Mouse (Mus musculus): ENCODE measurements around the gene Notum. TPM values are rescaled to one million over a fixed set of nuclear protein-coding genes. Genes with fewer than 3 reads are reported as not detected.

The Notum gene
- polyA plus RNA-seq, 1 experiment from 2014 or later, result 7.2 TPM

DNA sequence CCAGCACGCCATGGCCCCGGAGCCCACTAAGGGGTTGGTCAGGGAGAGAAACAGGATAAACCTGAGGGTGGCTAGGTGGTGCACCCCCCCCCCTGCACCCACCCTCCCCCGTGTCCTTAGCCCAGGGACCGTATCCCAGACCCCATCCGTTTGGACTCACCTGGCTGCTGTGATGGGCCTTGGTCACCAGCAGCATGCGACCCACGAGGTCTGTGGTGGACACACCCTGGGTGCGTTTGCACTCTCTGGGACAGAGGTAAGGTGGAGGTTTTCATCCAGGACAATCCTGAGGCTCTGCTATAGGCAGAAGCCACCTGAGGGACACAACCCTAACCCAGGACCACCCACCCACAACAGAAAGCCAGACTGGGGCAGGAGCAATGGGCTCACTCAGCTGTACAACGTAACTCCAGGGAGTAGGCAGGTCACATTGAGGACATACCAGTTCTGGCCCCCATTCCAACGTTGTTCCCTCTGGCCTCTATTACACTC is 47.4 kb downstream of the Notum start:
- Histone ChIP-seq H3K4me3 (no peak overlapping the region), H3K4me1 (peaks cover 26% of the 10 kb centered on the region), H3K27me3 (peaks cover 9% of the 10 kb centered on the region), H3K4me2 (no peak overlapping the region), H3K27ac (no peak overlapping the region), H3K9me3 (no peaks in the 10 kb centered on the region), H3K9ac (no peak overlapping the region), H3K36me3 (peaks cover 59% of the 10 kb centered on the region)
- ATAC-seq (ENCODE audit: insufficient number of reproducible peaks, insufficient read depth, low FRiP score, low TSS enrichment, low read depth), result no peak
- WGBS, result 86% methylated on average over 10 of the region's 10 CpGs

- peaks cover 53% of the 10 kb centered on the region for H3K36me3 ChIP-seq
- peak; percentile 20; the same call in 1 of the 2 replicates for ATAC-seq (ENCODE audit: insufficient number of reproducible peaks, insufficient read depth, low FRiP score, low TSS enrichment, low read depth)
- H3K27ac ChIP-seq, result no peak overlapping the region
- H3K4me2 ChIP-seq, result no peak overlapping the region
- H3K9ac ChIP-seq, result no peak overlapping the region
- peaks cover 30% of the 10 kb centered on the region for H3K4me1 ChIP-seq
- no peaks in the 10 kb centered on the region for H3K9me3 ChIP-seq
- H3K27me3 ChIP-seq, result peaks cover 16% of the 10 kb centered on the region
- 60% methylated on average over 6 of the region's 6 CpGs for WGBS
- no peak overlapping the region for H3K4me3 ChIP-seq
These were observed 48.2 kb downstream of the Notum start for GRCm38 (mm10) chr11:120612763-120613162.

GRCm38 (mm10) chr11:120610477-120611046 is 50.4 kb downstream of the Notum start:
- H3K4me3 ChIP-seq, result no peak overlapping the region
- no peak overlapping the region for H3K4me2 ChIP-seq
- H3K4me1 ChIP-seq, result peaks cover 13% of the 10 kb centered on the region
- H3K9me3 ChIP-seq, result no peaks in the 10 kb centered on the region
- no peak overlapping the region for H3K9ac ChIP-seq
- peaks cover 69% of the 10 kb centered on the region for H3K36me3 ChIP-seq
- WGBS, result 81% methylated on average over 9 of the region's 9 CpGs
- no peak for ATAC-seq (ENCODE audit: insufficient number of reproducible peaks, insufficient read depth, low FRiP score, low TSS enrichment, low read depth)
- peaks cover 24% of the 10 kb centered on the region for H3K27me3 ChIP-seq
- no peak overlapping the region for H3K27ac ChIP-seq

DNA sequence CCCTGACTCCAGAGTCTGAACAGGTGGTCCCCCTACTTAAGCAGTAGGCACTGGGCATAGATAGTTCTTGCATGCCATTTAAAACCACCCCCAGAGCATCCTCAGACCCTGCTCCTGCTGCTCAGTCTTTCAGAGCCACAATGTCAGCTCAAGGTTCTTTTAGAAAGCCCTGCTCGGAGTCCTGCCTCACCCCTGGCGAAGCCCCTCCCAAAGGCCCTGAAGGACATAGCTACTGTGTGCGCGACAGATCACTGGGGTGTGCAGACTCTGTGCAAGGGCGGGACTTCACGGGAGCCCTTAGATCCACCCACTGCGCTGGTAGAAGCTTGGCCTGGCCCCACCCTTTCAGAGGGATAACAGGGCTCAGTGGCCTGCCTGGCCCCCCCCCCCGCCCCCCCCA is 51.7 kb downstream of the Notum start:
- ATAC-seq (ENCODE audit: insufficient number of reproducible peaks, insufficient read depth, low FRiP score, low TSS enrichment, low read depth), result no peak
- Histone ChIP-seq H3K9ac (no peak overlapping the region), H3K27ac (no peak overlapping the region), H3K4me1 (peaks cover 13% of the 10 kb centered on the region), H3K4me2 (peak overlapping the region; percentile 65), H3K9me3 (no peaks in the 10 kb centered on the region), H3K36me3 (peaks cover 74% of the 10 kb centered on the region), H3K4me3 (no peak overlapping the region), H3K27me3 (peaks cover 24% of the 10 kb centered on the region)
- WGBS, result 42% methylated on average over 8 of the region's 8 CpGs

DNA sequence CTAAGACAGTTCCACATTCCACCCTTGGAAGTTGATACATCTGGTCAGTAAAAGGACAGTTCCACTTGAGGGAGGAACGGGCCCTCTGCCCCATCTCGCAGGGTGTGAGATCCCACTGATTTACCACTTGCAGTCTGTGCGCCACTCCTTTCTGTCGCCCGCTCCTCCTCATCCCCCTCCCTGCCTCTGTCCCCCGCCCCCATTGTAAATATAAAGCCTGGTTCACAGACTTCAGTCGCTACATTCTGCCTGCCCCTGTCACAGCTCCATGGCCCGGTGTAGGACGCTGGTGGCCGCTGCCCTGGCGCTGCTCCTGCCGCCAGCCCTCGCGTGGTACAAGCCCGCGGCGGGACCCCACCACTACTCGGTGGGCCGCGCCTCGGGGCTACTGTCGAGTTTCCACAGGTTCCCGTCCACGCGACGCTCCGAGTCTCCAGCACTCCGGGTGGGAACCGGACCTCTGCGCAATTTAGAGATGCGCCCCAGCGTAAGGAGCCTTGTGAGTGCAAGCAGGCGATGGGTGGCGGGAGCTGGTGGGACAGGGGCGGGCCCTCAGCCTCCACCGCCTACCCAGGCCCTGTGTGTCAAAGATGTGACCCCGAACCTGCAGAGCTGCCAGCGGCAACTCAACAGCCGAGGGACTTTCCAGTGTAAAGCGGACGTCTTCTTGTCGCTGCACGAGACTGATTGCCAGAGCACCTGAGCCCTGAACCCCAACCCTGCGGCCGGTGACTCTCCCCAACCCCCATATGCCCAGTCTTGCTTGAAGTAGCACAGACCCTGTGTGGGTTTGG is 52.5 kb downstream of the Notum start, which contains the start of gene Npb:
Gene Npb (plus strand): TSS at position 237 of the 794 bp plus-strand sequence.
- peaks cover 73% of the 10 kb centered on the region for H3K36me3 ChIP-seq
- ATAC-seq (ENCODE audit: insufficient number of reproducible peaks, insufficient read depth, low FRiP score, low TSS enrichment, low read depth), result no peak

GRCm38 (mm10) chr11:120606764-120607163 is 54.2 kb downstream of the Notum start:
- Histone ChIP-seq H3K27me3 (peaks cover 24% of the 10 kb centered on the region), H3K4me2 (no peak overlapping the region), H3K4me1 (peaks cover 13% of the 10 kb centered on the region), H3K4me3 (no peak overlapping the region), H3K9me3 (no peaks in the 10 kb centered on the region), H3K9ac (no peak overlapping the region), H3K36me3 (peaks cover 73% of the 10 kb centered on the region), H3K27ac (no peak overlapping the region)
- WGBS, result 81% methylated on average over 4 of the region's 4 CpGs
- ATAC-seq (ENCODE audit: insufficient number of reproducible peaks, insufficient read depth, low FRiP score, low TSS enrichment, low read depth), result no peak

More for the DNA sequence above, 52.5 kb downstream of the Notum start, which contains the start of gene Npb:
- peak within 1 kb of the TSS; percentile 38 for H3K4me3 ChIP-seq
- H3K27ac ChIP-seq, result no peak within 1 kb of the TSS
- peak within 1 kb of the TSS; percentile 71 for H3K9ac ChIP-seq
- peaks cover 13% of the 10 kb centered on the region for H3K4me1 ChIP-seq
- peak within 1 kb of the TSS; percentile 65 for H3K4me2 ChIP-seq
- WGBS, result 5% methylated on average over 45 of the region's 45 CpGs
- H3K27me3 ChIP-seq, result peaks cover 24% of the 10 kb centered on the region
- no peaks in the 10 kb centered on the region for H3K9me3 ChIP-seq

DNA sequence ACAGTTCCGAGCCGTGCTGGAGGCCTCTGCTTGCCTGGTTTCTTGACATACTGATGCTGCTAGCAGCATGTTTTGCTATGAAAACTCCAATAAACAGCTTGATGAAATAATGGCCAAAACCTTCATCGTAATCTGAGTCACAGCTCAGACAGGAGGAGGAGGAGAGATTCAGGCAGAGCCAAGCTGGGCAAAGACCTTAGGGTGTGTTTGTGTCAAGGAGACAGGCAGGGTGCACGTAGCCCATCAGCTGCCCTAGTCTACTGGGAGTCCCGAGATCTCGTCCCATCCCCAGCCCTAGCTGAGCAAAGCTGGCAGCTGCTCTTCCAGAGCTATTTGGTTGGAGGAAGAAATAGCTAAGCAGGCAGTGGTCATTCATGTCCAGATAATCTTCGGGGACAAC is 55.3 kb downstream of the Notum start:
- H3K4me1 ChIP-seq, result peaks cover 13% of the 10 kb centered on the region
- 90% methylated on average over 7 of the region's 7 CpGs for WGBS
- H3K9me3 ChIP-seq, result no peaks in the 10 kb centered on the region
- H3K36me3 ChIP-seq, result peaks cover 68% of the 10 kb centered on the region
- peaks cover 24% of the 10 kb centered on the region for H3K27me3 ChIP-seq
- no peak overlapping the region for H3K4me2 ChIP-seq
- no peak overlapping the region for H3K4me3 ChIP-seq
- H3K9ac ChIP-seq, result 0 out of 2 replicates have a peak overlapping the region, but pooled peaks have one; percentile 16
- no peak overlapping the region for H3K27ac ChIP-seq
- no peak for ATAC-seq (ENCODE audit: insufficient number of reproducible peaks, insufficient read depth, low FRiP score, low TSS enrichment, low read depth)

Small RNAs within 50 kb of the gene (microRNA-seq; reads per million reads assigned to microRNA genes)
- 0.92 reads per million for gene Mir6936

Other genes starting within 250 kb of the Notum start
- 34.7 and 37.4 TPM in 2 replicates for gene Nploc4, start 223.5 kb downstream of the Notum start, polyA plus RNA-seq (2015; fragmentation: Nextera tagmentation; extraction: Ambion mirVana)
- 0.30 and 0.35 TPM in 2 replicates for gene Tspan10, start 218.5 kb downstream of the Notum start, polyA plus RNA-seq (2015; fragmentation: Nextera tagmentation; extraction: Ambion mirVana)
- 0.29 TPM in 1 of 2 replicates, not detected in the other for gene Pde6g, start 207.7 kb downstream of the Notum start, polyA plus RNA-seq (2015; fragmentation: Nextera tagmentation; extraction: Ambion mirVana)
- gene Oxld1, start 203.1 kb downstream of the Notum start, polyA plus RNA-seq (2015; fragmentation: Nextera tagmentation; extraction: Ambion mirVana), result 15.8 TPM in 2 replicates
- 39.8 and 45.0 TPM in 2 replicates for gene Ccdc137, start 203.1 kb downstream of the Notum start, polyA plus RNA-seq (2015; fragmentation: Nextera tagmentation; extraction: Ambion mirVana)
- 59.6 and 63.6 TPM in 2 replicates for gene Arl16, start 193.6 kb downstream of the Notum start, polyA plus RNA-seq (2015; fragmentation: Nextera tagmentation; extraction: Ambion mirVana)
- 134 and 138 TPM in 2 replicates for gene Mrpl12, start 176.6 kb downstream of the Notum start, polyA plus RNA-seq (2015; fragmentation: Nextera tagmentation; extraction: Ambion mirVana)
- 50.1 and 54.3 TPM in 2 replicates for gene Slc25a10, start 169.3 kb downstream of the Notum start, polyA plus RNA-seq (2015; fragmentation: Nextera tagmentation; extraction: Ambion mirVana)
- 1.3 and 1.7 TPM in 2 replicates for gene Gcgr, start 130.5 kb downstream of the Notum start, polyA plus RNA-seq (2015; fragmentation: Nextera tagmentation; extraction: Ambion mirVana)
- gene Mcrip1, start 111.4 kb downstream of the Notum start, polyA plus RNA-seq (2015; fragmentation: Nextera tagmentation; extraction: Ambion mirVana), result 219 and 247 TPM in 2 replicates
- gene Ppp1r27, start 110.0 kb downstream of the Notum start, polyA plus RNA-seq (2015; fragmentation: Nextera tagmentation; extraction: Ambion mirVana), result not detected in 2 replicates
- gene P4hb, start 87.9 kb downstream of the Notum start, polyA plus RNA-seq (2015; fragmentation: Nextera tagmentation; extraction: Ambion mirVana), result 684 and 710 TPM in 2 replicates
- 535 and 580 TPM in 2 replicates for gene Arhgdia, start 79.6 kb downstream of the Notum start, polyA plus RNA-seq (2015; fragmentation: Nextera tagmentation; extraction: Ambion mirVana)
- 492 and 529 TPM in 2 replicates for gene Alyref, start 62.8 kb downstream of the Notum start, polyA plus RNA-seq (2015; fragmentation: Nextera tagmentation; extraction: Ambion mirVana)
- 219 and 222 TPM in 2 replicates for gene Anapc11, start 62.8 kb downstream of the Notum start, polyA plus RNA-seq (2015; fragmentation: Nextera tagmentation; extraction: Ambion mirVana)
- gene Npb, start 52.7 kb downstream of the Notum start, polyA plus RNA-seq (2015; fragmentation: Nextera tagmentation; extraction: Ambion mirVana), result 0.98 and 1.7 TPM in 2 replicates
- 150 and 152 TPM in 2 replicates for gene Pcyt2, start 43.2 kb downstream of the Notum start, polyA plus RNA-seq (2015; fragmentation: Nextera tagmentation; extraction: Ambion mirVana)
- 26.6 and 30.0 TPM in 2 replicates for gene Sirt7, start 35.9 kb downstream of the Notum start, polyA plus RNA-seq (2015; fragmentation: Nextera tagmentation; extraction: Ambion mirVana)
- 22.0 and 30.0 TPM in 2 replicates for gene Mafg, start 27.6 kb downstream of the Notum start, polyA plus RNA-seq (2015; fragmentation: Nextera tagmentation; extraction: Ambion mirVana)
- 27.7 and 34.9 TPM in 2 replicates for gene Pycr1, start 17.4 kb downstream of the Notum start, polyA plus RNA-seq (2015; fragmentation: Nextera tagmentation; extraction: Ambion mirVana)
- gene Myadml2, start 13.0 kb downstream of the Notum start, polyA plus RNA-seq (2015; fragmentation: Nextera tagmentation; extraction: Ambion mirVana), result not detected in 2 replicates
- 109 and 123 TPM in 2 replicates for gene Aspscr1, start 11.8 kb upstream of the Notum start, polyA plus RNA-seq (2015; fragmentation: Nextera tagmentation; extraction: Ambion mirVana)
- 132 and 154 TPM in 2 replicates for gene Cenpx, start 52.6 kb upstream of the Notum start, polyA plus RNA-seq (2015; fragmentation: Nextera tagmentation; extraction: Ambion mirVana)
- gene Lrrc45, start 52.8 kb upstream of the Notum start, polyA plus RNA-seq (2015; fragmentation: Nextera tagmentation; extraction: Ambion mirVana), result 71.0 and 77.8 TPM in 2 replicates
- 66.0 and 72.6 TPM in 2 replicates for gene Rac3, start 60.3 kb upstream of the Notum start, polyA plus RNA-seq (2015; fragmentation: Nextera tagmentation; extraction: Ambion mirVana)
- 17.9 and 18.3 TPM in 2 replicates for gene Dcxr, start 66.1 kb upstream of the Notum start, polyA plus RNA-seq (2015; fragmentation: Nextera tagmentation; extraction: Ambion mirVana)
- 27.1 and 32.3 TPM in 2 replicates for gene Cbr2, start 70.9 kb upstream of the Notum start, polyA plus RNA-seq (2015; fragmentation: Nextera tagmentation; extraction: Ambion mirVana)
- gene Hmga1b, start 101.6 kb upstream of the Notum start, polyA plus RNA-seq (2015; fragmentation: Nextera tagmentation; extraction: Ambion mirVana), result 4.3 and 9.4 TPM in 2 replicates
- 52.2 and 52.4 TPM in 2 replicates for gene Rfng, start 123.0 kb upstream of the Notum start, polyA plus RNA-seq (2015; fragmentation: Nextera tagmentation; extraction: Ambion mirVana)
- gene Gps1, start 123.1 kb upstream of the Notum start, polyA plus RNA-seq (2015; fragmentation: Nextera tagmentation; extraction: Ambion mirVana), result 223 and 233 TPM in 2 replicates
- gene Dus1l, start 135.2 kb upstream of the Notum start, polyA plus RNA-seq (2015; fragmentation: Nextera tagmentation; extraction: Ambion mirVana), result 53.7 and 61.0 TPM in 2 replicates
- 49.3 and 52.2 TPM in 2 replicates for gene Fasn, start 163.4 kb upstream of the Notum start, polyA plus RNA-seq (2015; fragmentation: Nextera tagmentation; extraction: Ambion mirVana)

Measured in embryonic facial prominence, embryonic 13.5 days (tissue).